Mouse (Mus musculus): ENCODE data around the gene Neu4.

DNA sequence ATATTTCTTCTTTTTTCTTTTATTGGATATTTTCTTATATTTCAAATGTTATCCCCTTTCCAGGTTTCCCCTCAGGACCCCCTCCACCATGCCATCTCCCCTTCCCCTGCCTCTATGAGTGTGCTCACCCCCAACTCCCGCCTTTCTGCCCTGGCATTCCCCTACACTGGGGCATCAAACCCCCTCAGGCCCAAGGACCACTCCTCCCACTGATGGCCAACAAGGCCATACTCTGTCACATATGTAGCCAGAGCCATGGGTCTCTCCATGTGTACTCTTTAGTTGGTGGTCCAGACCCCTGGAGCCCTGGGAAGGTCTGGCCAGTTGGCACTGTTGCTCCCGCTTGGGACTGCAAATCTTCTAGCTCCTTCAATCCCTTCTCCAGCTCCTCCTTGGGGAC lies 37.1 kb downstream of the Neu4 start:
- TF ChIP-seq EP300 (IDR thresholded peaks at IDR 0.05; ENCODE audit: low read depth) (no peak), CTCF (IDR thresholded peaks at IDR 0.05; ENCODE audit: low read depth) (no peak)

All from liver, postnatal 0 days (tissue).